In genomic region chr5:111438821-111439220, GRCm38 (mm10) we compare ENCODE assay signal across 25 mouse cellular contexts.
"Had no signal": no experiment of that assay in that cellular context is flagged by ENCODE, and none has a peak within 500 bp of the region (broad histone marks: within the 10 kb centered on the region; RNA-seq: fewer than 3 reads in every experiment).

No protein-coding gene starts in this region.

- H3K27me3 ChIP-seq: heart, embryonic 13.5 days; heart, embryonic 15.5 days; hindbrain, embryonic 13.5 days; hindbrain, embryonic 15.5 days; intestine, embryonic 15.5 days; liver, embryonic 15.5 days had no signal

- H3K9ac ChIP-seq: heart, embryonic 13.5 days; heart, embryonic 15.5 days; hindbrain, embryonic 13.5 days; hindbrain, embryonic 15.5 days; intestine, embryonic 15.5 days; limb, embryonic 13.5 days; liver, embryonic 13.5 days; liver, embryonic 15.5 days had no signal

- DNase-seq: gastrocnemius, postnatal 14 days; gastrocnemius, postnatal 36 days; heart, adult 11 months; heart, adult 2 months; heart, postnatal 14 days; heart, postnatal 36 days; kidney, adult 18-20 months; kidney, adult 8-10 months; kidney, postnatal 25 days; kidney, postnatal 4 days; layer of hippocampus, postnatal 36 days; liver; liver, embryonic 13.5 days had no signal

- H3K4me2 ChIP-seq: heart, embryonic 11.5 days; heart, embryonic 13.5 days; heart, embryonic 15.5 days; hindbrain, embryonic 13.5 days; hindbrain, embryonic 15.5 days; intestine, embryonic 15.5 days; limb, embryonic 13.5 days; liver, embryonic 11.5 days; liver, embryonic 13.5 days; liver, embryonic 15.5 days had no signal

- H3K4me3 ChIP-seq: heart, adult 2 months; heart, embryonic 13.5 days; heart, embryonic 15.5 days; hindbrain, embryonic 13.5 days; hindbrain, embryonic 15.5 days; intestine, embryonic 15.5 days; layer of hippocampus, adult 2 months; limb, embryonic 13.5 days; liver, embryonic 13.5 days; liver, embryonic 15.5 days had no signal

- ATAC-seq: hindbrain, postnatal 0 days; intestine, embryonic 15.5 days; intestine, postnatal 0 days had no signal

- H3K27ac ChIP-seq: heart, adult 2 months; heart, embryonic 13.5 days; heart, embryonic 15.5 days; hindbrain, embryonic 13.5 days; hindbrain, embryonic 15.5 days; hindbrain, postnatal 0 days; intestine, embryonic 15.5 days; layer of hippocampus, adult 2 months; limb, embryonic 13.5 days; liver, embryonic 13.5 days; liver, embryonic 15.5 days had no signal

- H3K9me3 ChIP-seq: heart, embryonic 13.5 days; heart, embryonic 15.5 days; hindbrain, embryonic 13.5 days; hindbrain, embryonic 15.5 days; intestine, embryonic 15.5 days; limb, embryonic 13.5 days; liver, embryonic 13.5 days; liver, embryonic 15.5 days had no signal

- H3K36me3 ChIP-seq: heart, embryonic 15.5 days; hindbrain, embryonic 15.5 days; intestine, embryonic 15.5 days; liver, embryonic 13.5 days; liver, embryonic 15.5 days had no signal
